Mouse (Mus musculus) kidney, adult 2 months (tissue): ENCODE measurements around the gene Ikzf1. TPM values are rescaled to one million over a fixed set of nuclear protein-coding genes. Genes with fewer than 3 reads are reported as not detected.
A peak's percentile ranks its signal among the peaks of the same experiment; 100 is the strongest.

ENCODE experiments used
- DNase-seq: peaks from one replicate; pipeline ENCODE4 v3.0.0; 2021
- H3K27ac ChIP-seq: fragments of 200-500 bp; 2 replicates; pipeline ENCODE4 v1.5.1; 2012; ENCODE audit warnings: low read depth, low read length, control low read depth, inconsistent platforms; ENCODE audit not compliant: insufficient read depth
- H3K27me3 ChIP-seq: fragments of 200-500 bp; replicated peaks from 2 replicates; pipeline ENCODE4 v1.6.1; 2012; ENCODE audit warnings: mild to moderate bottlenecking, moderate library complexity, low read length, inconsistent platforms; ENCODE audit not compliant: control insufficient read depth, insufficient read depth
- H3K36me3 ChIP-seq: fragments of 200-500 bp; 2 replicates; pipeline ENCODE4 v1.6.1; 2012; ENCODE audit warnings: mild to moderate bottlenecking, moderate library complexity, low read length, inconsistent platforms; ENCODE audit not compliant: control insufficient read depth, insufficient read depth
- H3K4me1 ChIP-seq: fragments of 200-500 bp; 2 replicates; pipeline ENCODE4 v1.6.1; 2011; ENCODE audit warnings: low read length; ENCODE audit not compliant: control insufficient read depth, insufficient read depth
- H3K4me3 ChIP-seq: fragments of 200-500 bp; 2 replicates; pipeline ENCODE4 v1.5.1; 2011; ENCODE audit warnings: mild to moderate bottlenecking, low read depth, low read length, control low read depth; ENCODE audit not compliant: insufficient read depth
- CTCF ChIP-seq: fragments of 200-500 bp; conservative IDR thresholded peaks from 2 replicates; pipeline ENCODE4 v1.5.1; 2011; ENCODE audit warnings: low read depth, mild to moderate bottlenecking, control low read depth, low read length, moderate library complexity, mixed read lengths; ENCODE audit not compliant: insufficient read depth, insufficient read length
- POLR2A ChIP-seq: fragments of 200-500 bp; IDR thresholded peaks from one replicate; pipeline ENCODE4 v1.6.1; 2011; ENCODE audit warnings: low read depth, low read length, control low read depth
- WGBS: fragments of 180-500 bp; shearing (Covaris S2); methylation state at CpG from one replicate; pipeline ENCODE4 v1.1.7; 2018; 5-methylcytosine and 5-hydroxymethylcytosine counted together
- polyA plus RNA-seq: library from polyadenylated mRNA; depleted of rRNA; stranded (reverse); fragments of >200 nt; gene quantifications from 2 replicates; pipeline ENCODE4 v1.2.3, GENCODE M21; 2012

The Ikzf1 gene
- polyA plus RNA-seq, 1 experiment = 12.8 TPM

- H3K27ac ChIP-seq = no peak overlapping the region
- no peaks in the 10 kb centered on the region for H3K36me3 ChIP-seq
- TF ChIP-seq CTCF (no peak), POLR2A (no peak)
- DNase-seq = no peak
- no peaks in the 10 kb centered on the region for H3K4me1 ChIP-seq
- H3K4me3 ChIP-seq = no peak overlapping the region
- 52% methylated on average over 6 of the region's 6 CpGs for WGBS
- no peaks in the 10 kb centered on the region for H3K27me3 ChIP-seq
Measured at GRCm38 (mm10) chr11:11785457-11785856, 100.7 kb downstream of the Ikzf1 start.

GRCm38 (mm10) chr11:11788521-11788974, 103.7 kb downstream of the Ikzf1 start:
- H3K36me3 ChIP-seq = no peaks in the 10 kb centered on the region
- no peaks in the 10 kb centered on the region for H3K4me1 ChIP-seq
- no peak overlapping the region for H3K4me3 ChIP-seq
- 1% methylated on average over 8 of the region's 8 CpGs for WGBS
- TF ChIP-seq CTCF = peak; percentile 74
- no peak for TF ChIP-seq POLR2A
- DNase-seq = peak; percentile 81
- no peak overlapping the region for H3K27ac ChIP-seq
- H3K27me3 ChIP-seq = no peaks in the 10 kb centered on the region

- Histone ChIP-seq H3K4me3 (no peak overlapping the region), H3K27ac (no peak overlapping the region), H3K27me3 (no peaks in the 10 kb centered on the region), H3K4me1 (no peaks in the 10 kb centered on the region), H3K36me3 (no peaks in the 10 kb centered on the region)
- no peak for DNase-seq
- no peak for TF ChIP-seq CTCF
- no peak for TF ChIP-seq POLR2A
- WGBS = 61% methylated on average over 1 of the region's 1 CpGs
Measured at GRCm38 (mm10) chr11:11794626-11795025, 109.8 kb downstream of the Ikzf1 start.

GRCm38 (mm10) chr11:11798690-11799089, 113.9 kb downstream of the Ikzf1 start:
- TF ChIP-seq POLR2A = no peak
- no peak for TF ChIP-seq CTCF
- no peaks in the 10 kb centered on the region for H3K27me3 ChIP-seq
- no peaks in the 10 kb centered on the region for H3K36me3 ChIP-seq
- no peaks in the 10 kb centered on the region for H3K4me1 ChIP-seq
- 100% methylated on average over 1 of the region's 1 CpGs for WGBS
- no peak for DNase-seq
- H3K4me3 ChIP-seq = no peak overlapping the region
- H3K27ac ChIP-seq = no peak overlapping the region

GRCm38 (mm10) chr11:11800304-11800703, 115.5 kb downstream of the Ikzf1 start:
- no peak overlapping the region for H3K27ac ChIP-seq
- H3K27me3 ChIP-seq = no peaks in the 10 kb centered on the region
- H3K4me3 ChIP-seq = no peak overlapping the region
- no peaks in the 10 kb centered on the region for H3K36me3 ChIP-seq
- H3K4me1 ChIP-seq = no peaks in the 10 kb centered on the region
- WGBS = 83% methylated on average over 3 of the region's 3 CpGs
- no peak for DNase-seq
- TF ChIP-seq POLR2A (no peak), CTCF (no peak)

GRCm38 (mm10) chr11:11801067-11801466, 116.3 kb downstream of the Ikzf1 start:
- DNase-seq = no peak
- Histone ChIP-seq H3K4me3 (no peak overlapping the region), H3K27me3 (no peaks in the 10 kb centered on the region), H3K27ac (no peak overlapping the region), H3K36me3 (no peaks in the 10 kb centered on the region), H3K4me1 (no peaks in the 10 kb centered on the region)
- 95% methylated on average over 9 of the region's 9 CpGs for WGBS
- TF ChIP-seq CTCF (no peak), POLR2A (no peak)

- WGBS = 88% methylated on average over 5 of the region's 5 CpGs
- no peaks in the 10 kb centered on the region for H3K27me3 ChIP-seq
- TF ChIP-seq CTCF (no peak), POLR2A (no peak)
- no peak for DNase-seq
- H3K4me1 ChIP-seq = no peaks in the 10 kb centered on the region
- H3K27ac ChIP-seq = no peak overlapping the region
- no peak overlapping the region for H3K4me3 ChIP-seq
- no peaks in the 10 kb centered on the region for H3K36me3 ChIP-seq
Measured at GRCm38 (mm10) chr11:11804421-11804820, 119.6 kb downstream of the Ikzf1 start.
